Mouse (Mus musculus): ENCODE measurements around the gene Hsd17b12.

DNA sequence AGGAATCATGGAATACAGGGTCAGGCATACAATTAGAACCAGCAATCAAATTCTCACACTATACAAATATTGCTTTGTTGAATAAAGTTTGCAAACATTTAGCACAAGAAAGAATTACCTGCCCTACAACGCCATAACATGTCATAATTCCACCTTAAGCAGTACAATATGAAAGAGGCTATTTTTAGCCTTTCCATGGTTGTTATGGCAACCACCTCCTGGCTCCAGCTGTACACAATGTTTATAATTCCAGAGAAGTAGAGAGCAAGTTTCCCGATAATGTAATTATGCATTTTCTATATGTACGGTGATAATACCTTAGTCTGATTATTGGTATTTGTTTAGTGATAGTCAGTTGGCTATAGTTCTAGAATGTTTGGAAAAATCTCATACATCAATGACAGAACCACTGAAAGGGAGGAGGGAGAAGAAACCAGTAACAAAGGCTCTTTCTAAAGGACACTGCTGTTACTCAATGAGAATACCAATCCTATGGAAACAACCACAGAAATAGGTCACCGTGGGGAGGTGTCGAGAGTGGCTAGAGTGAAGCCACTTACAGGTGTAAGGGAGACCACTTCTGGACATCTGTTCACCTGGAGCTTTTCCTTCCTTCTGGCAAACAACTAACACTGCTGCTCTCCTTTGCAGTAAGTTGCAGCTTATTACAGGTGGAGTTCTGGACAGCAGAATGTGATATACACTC is 108.1 kb downstream of the Hsd17b12 start:
- TF ChIP-seq CTCF (IDR thresholded peaks at IDR 0.05; ENCODE audit: extremely low read depth, insufficient read depth, insufficient read length, insufficient replicate concordance) (no peak), POLR2A (IDR thresholded peaks at IDR 0.05; ENCODE audit: low read depth, low read length) (no peak)
